Mouse (Mus musculus) embryonic facial prominence, embryonic 12.5 days (tissue): ENCODE measurements around the gene Ccdc158. TPM values are rescaled to one million over a fixed set of nuclear protein-coding genes. Genes with fewer than 3 reads are reported as not detected.
A peak's percentile ranks its signal among the peaks of the same experiment; 100 is the strongest.

Experiments
- ATAC-seq: fragments of 200-750 bp; cut with Nextera tagmentation; 2 replicates; pipeline ENCODE4 v1.8.0; 2017; ENCODE audit not compliant: insufficient number of reproducible peaks, insufficient read depth, low FRiP score, low TSS enrichment
- H3K27ac ChIP-seq: fragments of 300-500 bp; sonication (generic); 2 replicates; pipeline ENCODE4 v1.5.1; 2016; ENCODE audit warnings: mild to moderate bottlenecking
- H3K27me3 ChIP-seq: fragments of 300-500 bp; sonication (generic); 2 replicates; pipeline ENCODE4 v1.6.1; 2016; ENCODE audit warnings: mild to moderate bottlenecking, moderate library complexity
- H3K36me3 ChIP-seq: fragments of 300-500 bp; sonication (generic); 2 replicates; pipeline ENCODE4 v1.6.1; 2016; ENCODE audit warnings: mild to moderate bottlenecking
- H3K4me1 ChIP-seq: fragments of 300-500 bp; sonication (generic); 2 replicates; pipeline ENCODE4 v1.6.1; 2016
- H3K4me2 ChIP-seq: fragments of 300-500 bp; sonication (generic); replicated peaks from 2 replicates; pipeline ENCODE4 v1.6.1; 2016; ENCODE audit warnings: mild to moderate bottlenecking, moderate library complexity
- H3K4me3 ChIP-seq: fragments of 300-500 bp; sonication (generic); 2 replicates; pipeline ENCODE4 v1.5.1; 2016; ENCODE audit warnings: mild to moderate bottlenecking
- H3K9ac ChIP-seq: fragments of 300-500 bp; sonication (generic); 2 replicates; pipeline ENCODE4 v1.6.1; 2016; ENCODE audit warnings: mild to moderate bottlenecking, moderate library complexity
- H3K9me3 ChIP-seq: fragments of 300-500 bp; sonication (generic); 2 replicates; pipeline ENCODE4 v1.6.1; 2016; ENCODE audit warnings: mild to moderate bottlenecking, moderate library complexity
- WGBS: fragments of 180-500 bp; shearing (Covaris S2); methylation state at CpG from one replicate; pipeline ENCODE4 v1.1.7; 2016; 5-methylcytosine and 5-hydroxymethylcytosine counted together
- polyA plus RNA-seq: library from polyadenylated mRNA; unstranded; fragments of >200 nt; fragmentation: Nextera tagmentation; extraction: Ambion mirVana; gene quantifications from 2 replicates; pipeline ENCODE4 v1.2.1, GENCODE M21; 2016

Gene Ccdc158
- polyA plus RNA-seq, 1 experiment from 2014 or later: 1.3 TPM

DNA sequence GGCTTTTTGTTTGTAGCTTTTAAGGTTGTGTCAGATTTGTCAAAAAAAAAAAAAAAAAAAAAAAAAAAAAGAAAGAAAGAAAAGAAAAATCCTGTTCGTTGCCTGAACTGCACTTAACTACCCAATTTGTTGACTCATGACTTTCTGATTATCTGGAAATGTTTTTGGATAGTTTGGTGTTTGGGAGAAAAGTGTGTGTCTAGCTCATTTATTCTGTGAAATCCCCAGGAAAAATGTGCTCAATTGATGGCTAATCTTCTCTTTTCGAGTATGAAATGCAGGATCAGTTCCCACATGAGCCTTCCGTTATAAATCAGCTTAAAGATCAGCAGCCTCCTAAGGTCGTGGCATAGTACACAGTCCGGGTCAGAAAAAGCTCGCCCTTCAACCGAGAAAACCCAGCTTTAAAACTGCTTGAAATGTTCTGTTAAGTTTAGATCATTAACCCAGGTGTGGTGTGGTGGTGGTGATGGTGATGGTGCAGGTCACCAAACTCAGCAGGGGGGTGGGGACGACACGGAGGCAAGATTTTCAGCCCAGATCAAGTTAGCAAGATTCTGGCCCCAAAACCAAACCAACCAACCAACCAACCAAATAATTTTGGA, 8.9 kb upstream of the Ccdc158 start:
- no peak for ATAC-seq
- Histone ChIP-seq H3K9me3 (no peaks in the 10 kb centered on the region), H3K36me3 (no peaks in the 10 kb centered on the region), H3K27me3 (no peaks in the 10 kb centered on the region), H3K4me3 (peak overlapping the region; percentile 52), H3K4me1 (0 out of 2 replicates have a peak, but pooled peaks cover 5% of the 10 kb centered on the region), H3K4me2 (peak overlapping the region; percentile 98), H3K27ac (no peak overlapping the region), H3K9ac (no peak overlapping the region)
- WGBS: 19% methylated on average over 9 of the region's 9 CpGs

DNA sequence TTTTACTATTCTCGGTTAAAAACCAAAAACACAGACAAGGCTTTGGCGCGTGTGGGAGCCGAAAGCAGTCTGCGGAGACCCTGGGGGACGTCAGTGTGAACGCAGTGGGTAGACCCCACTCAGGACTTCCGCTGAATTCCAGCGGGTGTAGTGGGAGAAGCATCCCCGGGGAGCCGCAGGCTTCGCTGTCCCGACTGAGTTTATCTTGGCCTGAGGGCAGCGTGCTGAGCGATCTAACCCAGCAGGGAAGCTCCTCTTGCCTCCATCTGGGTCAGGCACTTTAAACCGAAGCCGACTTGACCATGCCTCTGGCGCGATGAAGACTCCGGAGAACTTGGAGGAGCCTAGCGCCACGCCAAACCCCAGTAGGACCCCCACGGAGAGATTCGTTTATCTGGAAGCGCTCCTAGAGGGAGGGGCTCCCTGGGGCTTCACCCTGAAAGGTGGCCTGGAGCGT, 8.3 kb upstream of the Ccdc158 start, which contains the start of gene Shroom3:
TSS of gene Shroom3 (plus strand) at position 85 of the 457 bp plus-strand sequence.
- Histone ChIP-seq H3K36me3 (no peaks in the 10 kb centered on the region), H3K4me2 (peak within 1 kb of the TSS; percentile 98), H3K9me3 (no peaks in the 10 kb centered on the region), H3K27ac (peak within 1 kb of the TSS; percentile 60), H3K4me3 (peak within 1 kb of the TSS; percentile 52), H3K9ac (peak within 1 kb of the TSS; percentile 60), H3K27me3 (no peaks in the 10 kb centered on the region), H3K4me1 (0 out of 2 replicates have a peak, but pooled peaks cover 5% of the 10 kb centered on the region)
- WGBS: under 1% methylated on average over 26 of the region's 26 CpGs
- no peak for ATAC-seq

DNA sequence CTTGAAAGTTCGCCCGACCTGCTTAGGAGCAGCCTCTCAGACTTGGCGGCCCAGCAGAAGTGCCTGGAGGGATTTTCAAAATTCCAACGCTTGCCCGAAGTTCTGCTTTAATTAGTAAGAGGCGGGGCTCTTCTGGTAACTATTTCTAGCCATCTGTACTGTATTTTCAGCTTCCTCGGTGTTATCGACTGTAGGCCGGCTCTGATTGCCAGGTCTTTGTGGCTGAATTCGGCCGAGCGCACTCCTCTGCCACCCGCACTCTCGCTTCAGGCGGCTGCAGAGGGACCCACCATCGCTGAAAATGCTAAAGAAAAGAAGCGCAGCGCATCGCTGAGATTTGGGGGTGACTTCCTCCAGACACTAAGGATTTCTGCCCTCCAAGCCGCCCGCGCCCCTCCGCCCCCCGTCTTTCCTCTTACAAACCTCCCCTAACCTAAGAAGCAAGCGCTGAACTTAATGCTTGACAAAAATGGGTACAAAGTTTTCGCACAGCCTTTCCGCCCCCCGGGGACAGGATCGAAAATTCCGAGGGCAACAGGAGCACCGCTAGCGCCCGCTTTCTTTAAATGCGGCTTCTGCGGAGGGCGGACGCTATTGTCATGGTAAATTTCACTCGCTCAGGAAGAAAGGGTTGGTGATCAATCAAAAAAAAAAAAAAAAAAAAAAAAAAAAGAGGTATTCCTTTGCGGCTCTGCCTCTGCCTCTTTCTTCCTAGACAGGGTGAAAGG, 7.7 kb upstream of the Ccdc158 start:
- Histone ChIP-seq H3K9me3 (no peaks in the 10 kb centered on the region), H3K27me3 (no peaks in the 10 kb centered on the region), H3K36me3 (no peaks in the 10 kb centered on the region), H3K27ac (peak overlapping the region; percentile 60), H3K4me2 (peak overlapping the region; percentile 98), H3K4me1 (0 out of 2 replicates have a peak, but pooled peaks cover 5% of the 10 kb centered on the region), H3K9ac (peak overlapping the region; percentile 60), H3K4me3 (peak overlapping the region; percentile 52)
- 0 out of 2 replicates have a peak, but pooled peaks have one; percentile 6 for ATAC-seq
- under 1% methylated on average over 39 of the region's 39 CpGs for WGBS

DNA sequence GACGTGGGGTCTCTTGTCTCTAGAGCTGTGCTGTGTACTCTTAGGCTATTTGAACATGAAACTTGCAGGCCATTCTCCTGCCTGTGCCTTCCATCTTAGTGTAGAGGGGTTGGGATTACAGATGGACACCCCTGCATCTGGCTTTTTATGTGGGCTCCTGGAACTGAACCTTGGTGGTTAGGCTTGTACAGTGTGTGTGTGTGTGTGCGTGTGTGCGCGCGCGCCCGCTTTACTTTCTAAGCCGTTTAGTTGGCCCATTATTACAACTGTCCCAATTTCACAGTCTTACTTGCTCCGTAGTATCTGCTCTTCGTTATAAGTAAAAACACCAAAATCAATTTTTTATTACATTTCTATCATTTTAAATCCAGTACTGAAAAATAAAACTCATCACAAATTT, 6.8 kb upstream of the Ccdc158 start:
- no peak overlapping the region for H3K27ac ChIP-seq
- H3K9ac ChIP-seq: no peak overlapping the region
- no peaks in the 10 kb centered on the region for H3K9me3 ChIP-seq
- no peaks in the 10 kb centered on the region for H3K27me3 ChIP-seq
- H3K4me3 ChIP-seq: no peak overlapping the region
- H3K4me1 ChIP-seq: 0 out of 2 replicates have a peak, but pooled peaks cover 5% of the 10 kb centered on the region
- WGBS: 85% methylated on average over 10 of the region's 10 CpGs
- H3K36me3 ChIP-seq: no peaks in the 10 kb centered on the region
- no peak overlapping the region for H3K4me2 ChIP-seq
- no peak for ATAC-seq

DNA sequence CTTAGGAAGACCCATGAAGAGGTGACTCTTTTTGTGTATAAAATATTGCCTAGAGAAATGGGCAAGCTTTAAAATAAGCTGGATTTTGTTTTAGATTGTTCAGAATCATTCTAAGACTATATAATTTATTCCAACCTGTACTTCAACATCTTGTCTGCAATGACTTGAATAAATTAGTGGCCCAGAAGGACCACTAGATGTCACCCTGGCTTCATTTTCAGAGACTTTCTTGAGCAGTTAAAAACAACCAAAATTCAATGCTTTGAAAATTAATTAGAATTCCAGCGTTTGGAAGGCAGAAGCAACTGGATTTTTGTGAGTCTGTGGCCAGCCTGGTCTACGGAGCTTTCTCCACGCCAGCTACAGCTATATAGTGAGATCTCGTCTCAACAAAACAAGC, 4.4 kb upstream of the Ccdc158 start:
- Histone ChIP-seq H3K9ac (no peak overlapping the region), H3K36me3 (no peaks in the 10 kb centered on the region), H3K9me3 (no peaks in the 10 kb centered on the region), H3K4me3 (no peak overlapping the region), H3K4me1 (0 out of 2 replicates have a peak, but pooled peaks cover 5% of the 10 kb centered on the region), H3K27ac (no peak overlapping the region), H3K4me2 (no peak overlapping the region), H3K27me3 (no peaks in the 10 kb centered on the region)
- ATAC-seq: no peak
- 30% methylated on average over 4 of the region's 4 CpGs for WGBS

DNA sequence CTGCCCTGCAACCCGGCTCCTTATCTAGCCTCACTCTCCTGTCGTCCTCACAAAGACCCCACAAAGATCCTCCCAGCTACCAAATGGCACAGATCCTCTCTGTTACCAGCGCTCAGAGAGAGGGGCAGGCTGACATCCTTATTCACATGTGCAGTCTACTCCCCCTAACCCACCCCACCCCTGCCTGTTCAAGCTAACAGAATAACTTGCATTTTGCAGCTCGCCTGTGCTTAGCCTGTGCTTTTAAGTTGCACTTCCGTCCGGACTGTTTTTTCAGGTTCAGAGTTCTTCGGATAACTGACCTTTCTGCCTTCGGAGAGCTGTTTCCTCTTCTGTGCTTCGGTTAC, 476 bp upstream of the Ccdc158 start:
- 0 out of 2 replicates have a peak overlapping the region, but pooled peaks have one; percentile 25 for H3K9ac ChIP-seq
- peak overlapping the region; percentile 67 for H3K4me2 ChIP-seq
- H3K4me3 ChIP-seq: peak overlapping the region; percentile 38
- H3K36me3 ChIP-seq: no peaks in the 10 kb centered on the region
- 1% methylated on average over 9 of the region's 9 CpGs for WGBS
- H3K9me3 ChIP-seq: no peaks in the 10 kb centered on the region
- peak; percentile 68; the same call in 1 of the 2 replicates for ATAC-seq
- no peaks in the 10 kb centered on the region for H3K27me3 ChIP-seq
- H3K27ac ChIP-seq: no peak overlapping the region
- H3K4me1 ChIP-seq: no peaks in the 10 kb centered on the region

DNA sequence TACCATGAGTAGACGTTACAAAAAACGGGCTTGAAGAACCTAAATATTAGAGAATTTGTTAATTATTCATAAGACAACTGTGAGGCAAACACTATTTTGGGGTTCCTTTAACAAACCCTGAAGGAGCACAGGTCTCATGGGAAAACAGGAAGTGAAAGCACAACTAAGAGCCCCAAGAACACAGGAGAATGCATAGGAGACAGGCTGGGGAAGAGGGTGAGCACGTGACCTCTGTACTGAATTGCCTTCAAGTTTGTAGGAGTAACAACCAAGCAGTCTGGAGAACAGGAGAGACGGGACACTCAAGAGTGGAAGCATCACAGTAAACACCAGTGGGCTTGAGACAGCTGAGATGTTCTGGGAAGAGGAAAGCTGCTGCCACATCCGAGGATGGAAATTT, 8.2 kb downstream of the Ccdc158 start:
- Histone ChIP-seq H3K9ac (no peak overlapping the region), H3K36me3 (no peaks in the 10 kb centered on the region), H3K27ac (no peak overlapping the region), H3K4me1 (no peaks in the 10 kb centered on the region), H3K4me3 (no peak overlapping the region), H3K4me2 (no peak overlapping the region), H3K9me3 (no peaks in the 10 kb centered on the region), H3K27me3 (no peaks in the 10 kb centered on the region)
- no peak for ATAC-seq
- 58% methylated on average over 5 of the region's 5 CpGs for WGBS

DNA sequence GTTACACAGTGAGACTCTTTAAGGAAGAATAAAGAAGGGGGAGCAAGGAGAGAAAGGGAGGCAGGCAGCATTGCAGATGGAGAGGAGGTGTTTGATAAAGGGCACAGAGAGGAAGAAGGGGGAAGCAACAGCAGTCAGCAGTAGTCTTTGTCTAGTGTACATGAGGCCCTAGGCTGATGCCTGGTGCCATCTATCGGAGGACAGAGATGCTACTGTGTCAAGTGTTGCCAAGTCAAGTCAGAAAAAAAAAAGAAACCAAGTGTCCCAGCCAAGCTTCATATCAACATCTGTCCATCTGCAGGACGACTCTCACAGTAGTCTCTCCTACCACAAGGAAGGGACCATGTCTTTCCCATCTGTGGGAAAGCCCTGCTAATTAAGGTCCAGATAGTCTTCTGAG, 10.8 kb downstream of the Ccdc158 start:
- no peak for ATAC-seq

DNA sequence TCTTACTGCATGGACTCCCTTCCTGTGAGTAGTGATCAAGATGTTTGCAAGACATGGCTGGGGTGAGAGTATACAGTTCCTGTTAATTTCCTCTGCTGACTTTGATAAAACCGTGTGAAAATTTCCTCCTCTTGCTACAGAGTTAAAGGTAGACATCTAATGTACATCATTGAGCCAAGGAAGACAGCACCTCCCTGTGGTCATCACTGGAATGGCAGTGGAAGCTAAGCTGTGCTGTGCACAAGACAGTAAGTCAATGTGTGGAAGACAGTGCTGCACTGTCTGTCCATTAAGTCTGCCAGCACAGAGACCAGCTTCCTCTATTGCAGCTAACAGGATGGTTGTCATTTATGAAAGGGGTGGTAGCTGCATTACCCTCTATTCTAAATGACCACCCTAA, 18.8 kb downstream of the Ccdc158 start:
- Histone ChIP-seq H3K9ac (no peak overlapping the region), H3K27me3 (no peaks in the 10 kb centered on the region), H3K4me2 (no peak overlapping the region), H3K4me3 (no peak overlapping the region), H3K4me1 (no peaks in the 10 kb centered on the region), H3K36me3 (no peaks in the 10 kb centered on the region), H3K9me3 (no peaks in the 10 kb centered on the region), H3K27ac (no peak overlapping the region)
- WGBS: 11% methylated on average over 1 of the region's 1 CpGs
- no peak for ATAC-seq

More for the DNA sequence above, 10.8 kb downstream of the Ccdc158 start:
- Histone ChIP-seq H3K9ac (no peak overlapping the region), H3K27ac (no peak overlapping the region), H3K27me3 (no peaks in the 10 kb centered on the region), H3K4me3 (no peak overlapping the region), H3K36me3 (no peaks in the 10 kb centered on the region), H3K4me2 (no peak overlapping the region), H3K9me3 (no peaks in the 10 kb centered on the region), H3K4me1 (no peaks in the 10 kb centered on the region)
- 55% methylated on average over 2 of the region's 2 CpGs for WGBS

DNA sequence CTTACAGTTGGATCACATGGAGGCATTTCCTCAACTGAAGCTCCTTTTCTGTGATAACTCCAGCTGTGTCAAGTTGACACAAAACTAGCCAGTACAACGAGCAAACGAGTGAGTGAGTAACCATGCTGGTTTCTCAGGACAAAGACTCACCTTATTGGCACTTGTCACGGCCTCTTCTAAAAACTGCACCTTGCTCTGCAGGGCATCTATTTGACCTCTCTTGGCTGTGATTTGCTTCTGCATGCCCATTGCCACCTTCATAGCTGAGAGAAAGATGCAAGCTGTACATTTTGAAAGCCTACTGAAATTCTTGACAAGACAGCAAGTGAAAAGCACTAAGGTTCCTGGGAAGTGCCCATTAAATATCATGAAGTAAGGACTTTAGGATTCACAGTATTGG, 34.2 kb downstream of the Ccdc158 start:
- H3K27ac ChIP-seq: no peak overlapping the region
- H3K9me3 ChIP-seq: no peaks in the 10 kb centered on the region
- no peak for ATAC-seq
- H3K27me3 ChIP-seq: no peaks in the 10 kb centered on the region
- H3K4me1 ChIP-seq: no peaks in the 10 kb centered on the region
- H3K9ac ChIP-seq: no peak overlapping the region
- H3K4me2 ChIP-seq: no peak overlapping the region
- H3K36me3 ChIP-seq: no peaks in the 10 kb centered on the region
- 80% methylated on average over 3 of the region's 3 CpGs for WGBS
- no peak overlapping the region for H3K4me3 ChIP-seq

DNA sequence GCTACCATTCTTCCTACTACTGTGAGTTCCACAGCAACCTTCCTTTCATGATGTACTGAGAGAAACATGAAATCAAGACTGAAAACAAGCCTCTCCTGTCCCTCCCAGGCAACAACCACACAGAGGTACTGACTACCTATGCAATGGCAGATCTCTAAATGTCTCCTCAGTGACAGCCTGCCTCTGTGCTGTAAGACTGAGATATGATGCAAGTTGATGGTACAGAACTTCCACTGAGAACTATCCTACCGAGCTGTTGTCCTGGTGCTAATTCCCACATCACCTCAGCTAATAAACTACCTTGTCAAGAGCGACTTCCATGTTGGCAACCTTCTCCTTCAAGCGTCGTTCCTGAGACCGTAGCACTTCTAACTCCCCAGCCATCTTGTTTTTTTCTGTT, 39.2 kb downstream of the Ccdc158 start:
- no peak overlapping the region for H3K4me3 ChIP-seq
- no peak overlapping the region for H3K9ac ChIP-seq
- WGBS: 90% methylated on average over 5 of the region's 5 CpGs

DNA sequence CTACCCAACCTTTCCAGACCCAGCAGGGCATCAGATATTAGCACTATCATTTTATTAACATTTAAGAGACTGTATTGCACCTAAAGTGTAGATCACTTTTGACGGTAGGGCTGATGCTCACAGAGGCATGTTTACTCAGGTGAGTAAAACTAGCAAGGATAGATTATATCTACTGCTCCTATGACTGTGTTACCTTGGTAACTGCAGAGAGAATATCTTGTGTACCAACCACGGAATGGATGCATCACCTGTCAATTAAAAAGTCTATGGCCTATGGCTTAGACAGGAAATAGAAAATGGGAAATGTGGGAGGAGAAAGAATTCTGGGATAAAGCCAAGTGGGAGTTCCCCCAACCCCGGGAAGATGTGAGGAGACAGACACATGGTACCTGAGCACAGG, 40.2 kb downstream of the Ccdc158 start:
- no peaks in the 10 kb centered on the region for H3K36me3 ChIP-seq
- H3K9ac ChIP-seq: no peak overlapping the region
- no peak overlapping the region for H3K27ac ChIP-seq
- 71% methylated on average over 3 of the region's 3 CpGs for WGBS
- no peak for ATAC-seq
- no peak overlapping the region for H3K4me3 ChIP-seq
- no peak overlapping the region for H3K4me2 ChIP-seq
- H3K9me3 ChIP-seq: no peaks in the 10 kb centered on the region
- no peaks in the 10 kb centered on the region for H3K4me1 ChIP-seq
- H3K27me3 ChIP-seq: no peaks in the 10 kb centered on the region

More for the DNA sequence above, 39.2 kb downstream of the Ccdc158 start:
- H3K9me3 ChIP-seq: no peaks in the 10 kb centered on the region
- no peaks in the 10 kb centered on the region for H3K36me3 ChIP-seq
- no peak overlapping the region for H3K4me2 ChIP-seq
- no peak overlapping the region for H3K27ac ChIP-seq
- H3K27me3 ChIP-seq: no peaks in the 10 kb centered on the region
- H3K4me1 ChIP-seq: no peaks in the 10 kb centered on the region
- no peak for ATAC-seq
